Mouse (Mus musculus) bone marrow macrophage, adult 2 months (primary cell): ENCODE data around the gene Pde2a.

ENCODE experiments used
- CTCF ChIP-seq: IDR thresholded peaks from 2 replicates; pipeline ENCODE4 v1.5.1; 2012; ENCODE audit warnings: low read depth, mild to moderate bottlenecking, low read length, moderate library complexity
- POLR2A ChIP-seq: IDR thresholded peaks from 2 replicates; pipeline ENCODE4 v1.6.1; 2012; ENCODE audit warnings: mild to moderate bottlenecking, low read depth, low read length, borderline replicate concordance

DNA sequence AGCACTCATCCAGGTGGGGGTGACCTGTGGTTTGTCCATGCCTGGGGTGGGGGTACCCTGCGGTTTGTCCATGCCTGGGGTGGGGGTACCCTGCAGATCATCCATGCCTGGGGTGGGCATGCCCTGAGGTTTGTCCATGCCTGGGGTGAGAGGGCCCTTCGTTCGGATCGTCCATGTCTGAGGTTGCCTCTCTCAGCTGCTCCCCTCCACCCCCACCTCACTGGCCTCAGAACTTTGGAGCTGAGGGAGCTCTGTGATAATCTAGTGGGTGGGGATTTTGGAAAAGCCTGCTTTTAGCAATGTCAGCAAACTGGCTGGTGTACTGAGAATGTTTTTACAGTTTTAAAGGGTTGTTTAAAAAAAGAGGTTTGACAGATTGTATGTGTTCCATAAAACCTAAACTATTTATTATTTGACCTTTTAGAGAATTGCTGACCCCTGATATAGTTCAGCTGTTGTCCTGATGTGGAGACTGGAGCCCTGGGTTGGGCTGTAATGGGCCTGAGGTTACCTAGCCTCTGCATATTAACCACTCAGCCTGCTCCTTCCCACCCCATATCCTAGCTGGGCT lies 29.5 kb upstream of the Pde2a start:
- TF ChIP-seq CTCF (no peak), POLR2A (no peak)
